Mouse (Mus musculus): ENCODE measurements around the gene Rps6ka3. TPM values are rescaled to one million over a fixed set of nuclear protein-coding genes. Genes with fewer than 3 reads are reported as not detected.

The Rps6ka3 gene
- total RNA-seq (2014; fragmentation: Nextera tagmentation), result 52.7 and 65.2 TPM in 2 replicates
- 14.8 and 15.5 TPM in 2 replicates for total RNA-seq (2017)
- 4.6 and 5.0 TPM in 2 replicates for polyA plus RNA-seq (2012)

GRCm38 (mm10) chrX:159210007-159210406, at the start of gene Rps6ka3:
Gene Rps6ka3 (plus strand): TSS chrX:159210307.
- TF ChIP-seq POLR2AphosphoS5 (IDR thresholded peaks at IDR 0.05; ENCODE audit: insufficient replicate concordance, low read depth, low read length) (no peak), TAL1 (conservative IDR thresholded peaks at IDR 0.05; ENCODE audit: low read depth, low read length) (no peak), GATA1 (IDR thresholded peaks at IDR 0.05; ENCODE audit: borderline replicate concordance, low read length) (no peak), CTCF (IDR thresholded peaks at IDR 0.05; ENCODE audit: low read depth, low read length) (no peak), GATA2 (IDR thresholded peaks at IDR 0.05; ENCODE audit: borderline replicate concordance, low read depth, low read length) (no peak)
- Histone ChIP-seq H3K27me3 (ENCODE audit: insufficient read depth, low read length) (no peaks in the 10 kb centered on the region; the same call in 1 of the 2 replicates), H3K9me3 (replicated peaks) (no peaks in the 10 kb centered on the region), H3K36me3 (replicated peaks) (no peaks in the 10 kb centered on the region), H3K4me1 (ENCODE audit: insufficient read depth, low read depth, low read length) (no peaks in the 10 kb centered on the region), H3K4me3 (ENCODE audit: low read depth, low read length) (no peak within 1 kb of the TSS)
- DNase-seq (ENCODE audit: low spot score) (no peak), ATAC-seq (ENCODE audit: extremely low read depth, insufficient number of reproducible peaks, low FRiP score, poor library complexity, severe bottlenecking) (no peak)

GRCm38 (mm10) chrX:159169200-159169599, 40.9 kb upstream of the Rps6ka3 start:
- TF ChIP-seq CTCF (IDR thresholded peaks at IDR 0.05; ENCODE audit: low read depth, low read length) (no peak), TAL1 (conservative IDR thresholded peaks at IDR 0.05; ENCODE audit: low read depth, low read length) (no peak), POLR2AphosphoS5 (IDR thresholded peaks at IDR 0.05; ENCODE audit: insufficient replicate concordance, low read depth, low read length) (no peak), GATA1 (IDR thresholded peaks at IDR 0.05; ENCODE audit: borderline replicate concordance, low read length) (no peak), GATA2 (IDR thresholded peaks at IDR 0.05; ENCODE audit: borderline replicate concordance, low read depth, low read length) (no peak)
- H3K4me3 ChIP-seq (ENCODE audit: low read depth, low read length), result no peak overlapping the region
- no peaks in the 10 kb centered on the region for H3K36me3 ChIP-seq (replicated peaks)
- ATAC-seq (ENCODE audit: extremely low read depth, insufficient number of reproducible peaks, low FRiP score, poor library complexity, severe bottlenecking) (no peak), DNase-seq (ENCODE audit: low spot score) (no peak)
- H3K4me1 ChIP-seq (ENCODE audit: insufficient read depth, low read depth, low read length), result no peaks in the 10 kb centered on the region
- H3K27me3 ChIP-seq (ENCODE audit: insufficient read depth, low read length), result no peaks in the 10 kb centered on the region
- H3K9me3 ChIP-seq (replicated peaks), result no peaks in the 10 kb centered on the region

GRCm38 (mm10) chrX:159171579-159171978, 38.5 kb upstream of the Rps6ka3 start:
- ATAC-seq (ENCODE audit: extremely low read depth, insufficient number of reproducible peaks, low FRiP score, poor library complexity, severe bottlenecking) (no peak), DNase-seq (ENCODE audit: low spot score) (no peak)
- Histone ChIP-seq H3K27me3 (ENCODE audit: insufficient read depth, low read length) (no peaks in the 10 kb centered on the region), H3K4me3 (ENCODE audit: low read depth, low read length) (no peak overlapping the region), H3K36me3 (replicated peaks) (no peaks in the 10 kb centered on the region), H3K4me1 (ENCODE audit: insufficient read depth, low read depth, low read length) (no peaks in the 10 kb centered on the region), H3K9me3 (replicated peaks) (no peaks in the 10 kb centered on the region)
- TF ChIP-seq TAL1 (conservative IDR thresholded peaks at IDR 0.05; ENCODE audit: low read depth, low read length) (no peak), POLR2AphosphoS5 (IDR thresholded peaks at IDR 0.05; ENCODE audit: insufficient replicate concordance, low read depth, low read length) (no peak), GATA2 (IDR thresholded peaks at IDR 0.05; ENCODE audit: borderline replicate concordance, low read depth, low read length) (no peak), GATA1 (IDR thresholded peaks at IDR 0.05; ENCODE audit: borderline replicate concordance, low read length) (no peak), CTCF (IDR thresholded peaks at IDR 0.05; ENCODE audit: low read depth, low read length) (no peak)

GRCm38 (mm10) chrX:159191581-159191980, 18.5 kb upstream of the Rps6ka3 start:
- no peak for TF ChIP-seq TAL1 (conservative IDR thresholded peaks at IDR 0.05; ENCODE audit: low read depth, low read length)
- no peak for TF ChIP-seq GATA2 (IDR thresholded peaks at IDR 0.05; ENCODE audit: borderline replicate concordance, low read depth, low read length)
- no peak for TF ChIP-seq GATA1 (IDR thresholded peaks at IDR 0.05; ENCODE audit: borderline replicate concordance, low read length)
- TF ChIP-seq POLR2AphosphoS5 (IDR thresholded peaks at IDR 0.05; ENCODE audit: insufficient replicate concordance, low read depth, low read length), result no peak
- TF ChIP-seq CTCF (IDR thresholded peaks at IDR 0.05; ENCODE audit: low read depth, low read length), result no peak
- Histone ChIP-seq H3K36me3 (replicated peaks) (no peaks in the 10 kb centered on the region), H3K9me3 (replicated peaks) (no peaks in the 10 kb centered on the region), H3K4me3 (ENCODE audit: low read depth, low read length) (no peak overlapping the region), H3K4me1 (ENCODE audit: insufficient read depth, low read depth, low read length) (no peaks in the 10 kb centered on the region), H3K27me3 (ENCODE audit: insufficient read depth, low read length) (no peaks in the 10 kb centered on the region)
- ATAC-seq (ENCODE audit: extremely low read depth, insufficient number of reproducible peaks, low FRiP score, poor library complexity, severe bottlenecking) (no peak), DNase-seq (ENCODE audit: low spot score) (no peak)

GRCm38 (mm10) chrX:159199495-159199894, 10.6 kb upstream of the Rps6ka3 start:
- ATAC-seq (ENCODE audit: extremely low read depth, insufficient number of reproducible peaks, low FRiP score, poor library complexity, severe bottlenecking), result no peak
- H3K36me3 ChIP-seq (replicated peaks), result no peaks in the 10 kb centered on the region
- no peak for TF ChIP-seq GATA2 (IDR thresholded peaks at IDR 0.05; ENCODE audit: borderline replicate concordance, low read depth, low read length)
- TF ChIP-seq TAL1 (conservative IDR thresholded peaks at IDR 0.05; ENCODE audit: low read depth, low read length), result no peak
- TF ChIP-seq GATA1 (IDR thresholded peaks at IDR 0.05; ENCODE audit: borderline replicate concordance, low read length), result no peak
- no peak for TF ChIP-seq POLR2AphosphoS5 (IDR thresholded peaks at IDR 0.05; ENCODE audit: insufficient replicate concordance, low read depth, low read length)
- no peak for TF ChIP-seq CTCF (IDR thresholded peaks at IDR 0.05; ENCODE audit: low read depth, low read length)
- no peaks in the 10 kb centered on the region for H3K27me3 ChIP-seq (ENCODE audit: insufficient read depth, low read length)
- no peaks in the 10 kb centered on the region for H3K4me1 ChIP-seq (ENCODE audit: insufficient read depth, low read depth, low read length)
- no peaks in the 10 kb centered on the region for H3K9me3 ChIP-seq (replicated peaks)
- no peak for DNase-seq (ENCODE audit: low spot score)
- no peak overlapping the region for H3K4me3 ChIP-seq (ENCODE audit: low read depth, low read length)

GRCm38 (mm10) chrX:159200101-159200500, 10.0 kb upstream of the Rps6ka3 start:
- Histone ChIP-seq H3K4me3 (ENCODE audit: low read depth, low read length) (no peak overlapping the region), H3K36me3 (replicated peaks) (no peaks in the 10 kb centered on the region), H3K9me3 (replicated peaks) (no peaks in the 10 kb centered on the region), H3K27me3 (ENCODE audit: insufficient read depth, low read length) (no peaks in the 10 kb centered on the region), H3K4me1 (ENCODE audit: insufficient read depth, low read depth, low read length) (no peaks in the 10 kb centered on the region)
- ATAC-seq (ENCODE audit: extremely low read depth, insufficient number of reproducible peaks, low FRiP score, poor library complexity, severe bottlenecking) (no peak), DNase-seq (ENCODE audit: low spot score) (no peak)
- TF ChIP-seq GATA1 (IDR thresholded peaks at IDR 0.05; ENCODE audit: borderline replicate concordance, low read length), result no peak
